Mouse (Mus musculus): ENCODE measurements around the gene Rexo5.

GRCm38 (mm10) chr7:119897521-119898109 lies 103.8 kb downstream of the Rexo5 start:
- TF ChIP-seq CTCF (IDR thresholded peaks at IDR 0.05; ENCODE audit: borderline replicate concordance, control insufficient read depth, extremely low read depth, insufficient read depth, low read length, poor library complexity): no peak
- TF ChIP-seq POLR2A (IDR thresholded peaks at IDR 0.05; ENCODE audit: control insufficient read depth, extremely low read depth, insufficient read depth, low read length, poor library complexity): no peak
